Mouse (Mus musculus) G1E (cell line): ENCODE results near the gene Myg1. TPM values are rescaled to one million over a fixed set of nuclear protein-coding genes. Genes with fewer than 3 reads are reported as not detected.

Experiments used
- ATAC-seq: 2 replicates; pipeline ENCODE4 v1.8.0; 2016; ENCODE audit warnings: mild to moderate bottlenecking; ENCODE audit not compliant: insufficient number of reproducible peaks, poor library complexity, low FRiP score, severe bottlenecking; ENCODE audit errors: extremely low read depth
- DNase-seq: peaks from one replicate; pipeline ENCODE4 v3.0.0; 2012; ENCODE audit warnings: low spot score
- H3K27me3 ChIP-seq: 2 replicates; pipeline ENCODE4 v1.6.1; 2012; ENCODE audit warnings: mild to moderate bottlenecking, low read length, inconsistent platforms; ENCODE audit not compliant: insufficient read depth
- H3K36me3 ChIP-seq: replicated peaks from 2 replicates; pipeline ENCODE3; 2012; ENCODE audit warnings: mild to moderate bottlenecking, inconsistent platforms
- H3K4me1 ChIP-seq: 2 replicates; pipeline ENCODE4 v1.6.1; 2012; ENCODE audit warnings: low read depth, low read length, inconsistent platforms, mixed read lengths; ENCODE audit not compliant: insufficient read depth
- H3K4me3 ChIP-seq: 2 replicates; pipeline ENCODE4 v1.5.1; 2012; ENCODE audit warnings: low read depth, mild to moderate bottlenecking, inconsistent platforms, low read length, moderate library complexity, mixed read lengths
- H3K9me3 ChIP-seq: replicated peaks from 2 replicates; pipeline ENCODE4 v1.6.1; 2012; ENCODE audit warnings: inconsistent platforms
- CTCF ChIP-seq: IDR thresholded peaks from 2 replicates; pipeline ENCODE4 v1.5.1; 2012; ENCODE audit warnings: low read depth, low read length, inconsistent platforms, mixed read lengths
- GATA1 ChIP-seq: IDR thresholded peaks from 2 replicates; pipeline ENCODE4 v1.6.1; 2012; ENCODE audit warnings: borderline replicate concordance, low read length, inconsistent platforms, mixed read lengths
- GATA2 ChIP-seq: IDR thresholded peaks from 2 replicates; pipeline ENCODE4 v1.6.1; 2012; ENCODE audit warnings: low read depth, low read length, inconsistent platforms, borderline replicate concordance
- POLR2AphosphoS5 ChIP-seq: IDR thresholded peaks from 2 replicates; pipeline ENCODE4 v1.6.1; 2012; ENCODE audit warnings: low read depth, low read length, inconsistent platforms; ENCODE audit not compliant: insufficient replicate concordance
- TAL1 ChIP-seq: conservative IDR thresholded peaks from 2 replicates; pipeline ENCODE4 v1.6.1; 2012; ENCODE audit warnings: low read depth, low read length, inconsistent platforms, mixed read lengths
- polyA plus RNA-seq: library from polyadenylated mRNA; stranded (reverse); fragments of >175 nt; gene quantifications from 2 replicates; pipeline ENCODE4 v1.2.3, GENCODE M21; 2012
- total RNA-seq, 2 experiments: library from RNA; stranded (forward) in 1 of 2; stranded (reverse) in 1 of 2; fragments of 200-1000 nt in 1 of 2; fragments of >200 nt in 1 of 2; fragmentation: Nextera tagmentation in 1 of 2; gene quantifications; 2 replicates each; pipeline ENCODE4 v1.2.3; 2014 to 2017

Myg1 gene
- 37.5 and 45.9 TPM in 2 replicates for total RNA-seq (2014; fragmentation: Nextera tagmentation)
- total RNA-seq (2017): 30.1 and 35.2 TPM in 2 replicates
- 72.6 and 87.5 TPM in 2 replicates for polyA plus RNA-seq

- ATAC-seq (peak; percentile 88), DNase-seq (peak; percentile 51)
- H3K9me3 ChIP-seq: no peaks in the 10 kb centered on the region
- H3K4me1 ChIP-seq: peaks cover 35% of the 10 kb centered on the region
- no peak for TF ChIP-seq TAL1
- TF ChIP-seq POLR2AphosphoS5: no peak
- TF ChIP-seq CTCF: no peak
- no peak for TF ChIP-seq GATA2
- no peak for TF ChIP-seq GATA1
- peak within 1 kb of the TSS; percentile 76 for H3K4me3 ChIP-seq
- H3K27me3 ChIP-seq: no peaks in the 10 kb centered on the region
- peaks cover 90% of the 10 kb centered on the region for H3K36me3 ChIP-seq
These were observed at the start of gene Myg1 for GRCm38 (mm10) chr15:102331610-102332015. Myg1 (plus strand) TSS chr15:102331709.

GRCm38 (mm10) chr15:102282463-102283292, 48.8 kb upstream of the Myg1 start:
- Histone ChIP-seq H3K4me1 (peaks cover 51% of the 10 kb centered on the region), H3K9me3 (no peaks in the 10 kb centered on the region), H3K36me3 (peaks cover 31% of the 10 kb centered on the region), H3K27me3 (no peaks in the 10 kb centered on the region), H3K4me3 (no peak overlapping the region; the same call in 1 of the 2 replicates)
- DNase-seq (no peak), ATAC-seq (no peak)
- TF ChIP-seq GATA1 (no peak), GATA2 (no peak), CTCF (no peak), POLR2AphosphoS5 (no peak), TAL1 (no peak)

- H3K4me1 ChIP-seq: peaks cover 50% of the 10 kb centered on the region
- TF ChIP-seq GATA1 (no peak), POLR2AphosphoS5 (no peak), TAL1 (no peak), GATA2 (no peak), CTCF (no peak)
- ATAC-seq (no peak), DNase-seq (no peak)
- H3K4me3 ChIP-seq: peak overlapping the region; percentile 9; the same call in 1 of the 2 replicates
- no peaks in the 10 kb centered on the region for H3K27me3 ChIP-seq
- no peaks in the 10 kb centered on the region for H3K9me3 ChIP-seq
- peaks cover 31% of the 10 kb centered on the region for H3K36me3 ChIP-seq
These were observed 47.9 kb upstream of the Myg1 start for GRCm38 (mm10) chr15:102283648-102284047.

- Histone ChIP-seq H3K27me3 (no peaks in the 10 kb centered on the region), H3K9me3 (no peaks in the 10 kb centered on the region), H3K36me3 (peaks cover 8% of the 10 kb centered on the region), H3K4me3 (no peak overlapping the region), H3K4me1 (peaks cover 21% of the 10 kb centered on the region)
- no peak for TF ChIP-seq POLR2AphosphoS5
- TF ChIP-seq GATA1: no peak
- DNase-seq (no peak), ATAC-seq (no peak)
These were observed 44.1 kb upstream of the Myg1 start for GRCm38 (mm10) chr15:102287395-102287794.

GRCm38 (mm10) chr15:102295633-102296367, 35.7 kb upstream of the Myg1 start, which contains the start of gene Espl1:
Espl1 (plus strand) TSS chr15:102296266.
- ATAC-seq: peak; percentile 99
- no peaks in the 10 kb centered on the region for H3K27me3 ChIP-seq
- TF ChIP-seq GATA2: no peak
- TF ChIP-seq CTCF: no peak
- TF ChIP-seq POLR2AphosphoS5: no peak
- no peak for TF ChIP-seq TAL1
- no peak for TF ChIP-seq GATA1
- DNase-seq: peak; percentile 91
- peak within 1 kb of the TSS; percentile 92 for H3K4me3 ChIP-seq
- peaks cover 32% of the 10 kb centered on the region for H3K36me3 ChIP-seq
- H3K9me3 ChIP-seq: no peaks in the 10 kb centered on the region
- peaks cover 52% of the 10 kb centered on the region for H3K4me1 ChIP-seq

GRCm38 (mm10) chr15:102296368-102297006, 35.0 kb upstream of the Myg1 start:
- TF ChIP-seq GATA1 (no peak), GATA2 (no peak), CTCF (no peak), POLR2AphosphoS5 (no peak), TAL1 (no peak)
- Histone ChIP-seq H3K9me3 (no peaks in the 10 kb centered on the region), H3K36me3 (peaks cover 38% of the 10 kb centered on the region), H3K27me3 (no peaks in the 10 kb centered on the region), H3K4me3 (peak overlapping the region; percentile 92), H3K4me1 (peaks cover 52% of the 10 kb centered on the region)
- ATAC-seq (no peak), DNase-seq (no peak)
